Mouse (Mus musculus) heart, postnatal 14 days (tissue): Measurements from ENCODE around the gene Sccpdh. TPM values are rescaled to one million over a fixed set of nuclear protein-coding genes. Genes with fewer than 3 reads are reported as not detected.
"Not testable (repeated sequence)": the region's sequence is repeated elsewhere in the genome, so short reads cannot be mapped to it uniquely, and the experiment has no call there.

Source experiments
- DNase-seq, 2 experiments: peaks; one replicate each; pipeline ENCODE4 v3.0.0; 2021 to 2022
- intact Hi-C: fragments of 180-260 bp; cut with DNase I; formaldehyde crosslinking; loops from one replicate; pipeline ENCODE4 v1.15.1; 2025
- long read RNA-seq, 2 experiments: library from polyadenylated mRNA; stranded (forward); transcript quantifications; one replicate each; pipeline ENCODE4 v2.0.0; 2021
- total RNA-seq, 2 experiments: library from RNA; stranded (reverse); gene quantifications; 2 replicates each; pipeline ENCODE4 v1.2.3; 2021

Sccpdh gene
- total RNA-seq = 10 to 100 TPM; 61.0 to 65.4 TPM
- long read RNA-seq, experiment 1, transcript Sccpdh-201 (12 exons, 1,948 nt) = major isoform, 188 of 194 reads
- long read RNA-seq, experiment 1, partial matches to known transcripts = 1 of 194 reads
- long read RNA-seq, experiment 1, other reads (novel, unspliced or antisense) = 5 of 194 reads
- long read RNA-seq, experiment 2, transcript Sccpdh-201 (12 exons, 1,948 nt) = major isoform, 160 of 169 reads
- long read RNA-seq, experiment 2, partial matches to known transcripts = 1 of 169 reads
- long read RNA-seq, experiment 2, other reads (novel, unspliced or antisense) = 8 of 169 reads

DNA sequence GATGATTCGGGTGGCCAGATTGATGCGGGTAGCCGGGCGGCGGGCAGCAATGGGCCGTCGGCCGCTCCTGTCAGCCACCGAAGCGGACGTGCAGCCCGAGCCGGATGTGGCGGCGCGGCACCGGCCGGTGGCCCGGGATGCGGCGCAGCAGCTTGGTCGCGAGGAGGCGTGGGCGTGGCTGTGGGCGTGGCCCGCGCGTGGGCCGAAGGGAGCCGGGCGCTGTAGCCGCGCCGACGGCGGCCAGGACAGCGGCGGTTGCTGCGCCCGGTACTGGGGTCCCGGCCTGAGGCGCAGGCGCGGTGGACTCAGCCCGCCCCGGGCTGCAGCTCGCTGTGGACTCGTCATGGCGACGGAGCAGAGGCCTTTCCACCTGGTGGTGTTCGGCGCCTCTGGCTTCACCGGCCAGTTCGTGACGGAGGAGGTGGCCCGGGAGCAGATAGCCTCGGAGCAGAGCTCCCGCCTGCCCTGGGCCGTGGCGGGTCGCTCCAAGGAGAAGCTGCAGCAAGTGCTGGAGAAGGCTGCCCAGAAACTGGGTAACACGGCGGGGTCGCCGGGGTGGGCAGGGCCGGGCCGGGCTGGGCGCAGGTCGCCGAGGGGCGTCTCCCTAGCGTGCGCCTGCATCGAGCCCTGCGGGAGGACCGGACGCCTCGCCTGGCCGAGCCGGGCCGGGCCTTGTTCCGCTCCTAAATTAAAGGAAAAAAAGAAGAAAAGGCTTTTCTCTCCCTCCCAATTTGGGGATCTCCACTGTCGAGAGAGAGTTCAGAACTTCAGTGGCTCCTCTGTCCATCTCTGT lies at the start of gene Sccpdh:
Gene Sccpdh (plus strand): TSS at position 198 of the 793 bp plus-strand sequence.
- intact Hi-C loops = no loop called here
- DNase-seq = peak; percentile 93

DNA sequence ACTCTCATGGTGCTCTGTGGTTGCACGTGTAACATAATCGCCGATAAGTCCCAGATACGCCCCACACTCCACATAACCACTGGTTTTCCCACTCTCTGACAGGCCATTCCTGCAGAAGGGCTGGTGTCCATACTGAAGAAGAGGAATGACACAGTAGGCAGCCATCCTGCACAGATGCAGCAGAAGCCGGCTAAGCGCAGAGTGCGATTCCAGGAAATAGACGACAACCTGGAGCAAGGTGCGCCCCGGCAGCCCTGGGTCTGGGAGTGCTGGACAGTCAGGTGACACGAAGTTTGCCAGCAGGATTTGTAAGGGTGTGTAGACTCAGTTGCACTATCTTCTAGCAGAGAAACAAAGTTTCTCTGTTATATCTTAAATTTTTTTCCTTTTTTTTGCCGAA lies 45.3 kb upstream of the Sccpdh start:
- no peak for DNase-seq
- intact Hi-C loops = no loop called here

DNA sequence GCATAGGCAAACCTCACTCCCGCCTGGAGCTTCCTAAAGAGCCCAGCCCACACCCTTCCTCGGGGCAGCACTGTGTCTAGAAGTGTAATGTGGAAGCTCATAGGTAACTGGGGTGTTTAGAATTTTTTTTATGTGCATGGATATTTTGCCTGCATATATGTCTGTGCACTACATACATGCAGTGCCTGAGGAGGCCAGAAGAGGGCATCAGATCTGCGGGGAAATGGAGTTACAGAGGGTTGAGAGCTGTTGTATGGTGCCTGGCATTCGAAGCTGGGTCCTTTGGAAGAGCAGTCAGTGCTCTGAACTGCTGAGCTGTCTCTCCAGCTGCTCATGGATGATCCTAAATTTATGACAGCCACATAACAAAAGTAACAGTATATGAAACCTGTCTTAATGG lies 44.4 kb upstream of the Sccpdh start:
- DNase-seq = peak; percentile 38 to 58
- intact Hi-C loops = loop anchor here (2.0 kb wide), 2 partner anchors 77 to 121 kb away; partner anchors contain the start of genes Cnst and Tfb2m

DNA sequence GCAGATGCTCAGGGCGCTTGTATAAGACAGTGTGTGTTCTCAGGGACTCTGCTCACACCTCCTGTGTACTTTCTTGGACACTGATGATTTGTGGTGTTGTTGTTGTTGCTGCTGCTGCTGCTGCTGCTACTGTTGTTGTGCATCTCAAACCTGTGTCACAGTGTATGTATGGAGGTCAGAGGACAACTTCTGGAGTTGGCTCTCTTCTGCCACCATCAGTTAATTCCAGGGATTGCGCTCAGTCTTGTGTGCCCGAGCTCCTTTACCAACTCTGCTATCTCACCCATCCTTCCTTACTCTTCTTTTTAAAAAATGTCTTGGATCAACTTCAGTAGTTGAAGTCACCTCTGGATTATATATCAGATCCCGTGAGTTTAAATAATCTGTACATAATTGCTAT lies 43.7 kb upstream of the Sccpdh start:
- DNase-seq = peak; percentile 57 to 73
- intact Hi-C loops = loop anchor here (2.0 kb wide), 2 partner anchors 78 to 122 kb away; partner anchors contain the start of genes Cnst and Tfb2m

DNA sequence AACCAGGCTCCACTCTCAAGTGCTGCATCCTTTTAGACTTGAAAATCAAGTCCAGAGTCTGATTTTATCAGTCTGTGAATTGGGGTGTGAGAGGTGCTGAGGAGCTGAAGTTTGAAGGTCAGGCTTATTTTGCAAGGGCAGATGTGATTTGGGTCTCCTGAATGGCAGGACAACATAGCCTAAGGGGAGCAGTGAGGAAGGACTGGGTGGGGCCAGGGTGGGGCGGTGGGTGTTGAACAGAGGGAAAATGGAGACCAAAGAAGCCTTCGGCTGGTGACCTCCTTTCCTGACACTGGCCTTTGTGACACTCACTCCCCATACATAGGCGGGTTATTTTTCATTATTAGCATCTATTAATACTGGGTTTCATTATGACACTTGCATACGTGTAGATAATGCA lies 40.2 kb upstream of the Sccpdh start:
- no peak for DNase-seq
- intact Hi-C loops = no loop called here

DNA sequence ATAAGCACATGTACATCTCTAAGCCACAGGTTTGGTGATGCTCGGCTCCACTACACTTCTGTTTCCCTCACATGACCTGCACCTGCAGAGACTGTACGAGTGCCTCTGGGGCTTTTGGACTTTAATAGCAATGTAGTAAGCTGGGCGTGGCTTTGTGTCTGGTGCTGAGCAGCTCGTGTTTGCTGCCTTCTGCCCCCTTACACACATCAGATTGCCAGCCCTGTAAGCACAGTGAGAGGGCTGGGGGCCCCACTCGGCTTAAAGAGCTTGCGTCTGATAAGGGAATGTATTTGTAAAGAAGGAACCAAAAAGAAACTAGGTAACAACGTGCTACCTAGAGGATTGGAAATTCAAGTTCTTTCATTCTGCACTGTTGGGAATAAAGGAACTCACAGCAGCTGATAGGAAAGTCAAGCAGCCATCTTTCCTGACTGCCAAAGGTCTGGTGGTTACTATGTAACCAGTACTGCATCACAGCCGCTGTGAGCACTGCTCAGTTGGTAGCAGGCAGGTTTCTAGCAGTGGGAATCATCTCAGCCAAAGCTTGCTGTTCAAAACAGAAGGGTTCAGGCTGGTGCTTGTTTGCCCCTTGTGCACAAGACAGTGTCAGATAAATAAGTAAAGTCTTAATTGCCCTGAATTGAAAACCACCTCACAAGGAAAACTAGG lies 39.4 kb upstream of the Sccpdh start:
- intact Hi-C loops = no loop called here
- DNase-seq = no peak

DNA sequence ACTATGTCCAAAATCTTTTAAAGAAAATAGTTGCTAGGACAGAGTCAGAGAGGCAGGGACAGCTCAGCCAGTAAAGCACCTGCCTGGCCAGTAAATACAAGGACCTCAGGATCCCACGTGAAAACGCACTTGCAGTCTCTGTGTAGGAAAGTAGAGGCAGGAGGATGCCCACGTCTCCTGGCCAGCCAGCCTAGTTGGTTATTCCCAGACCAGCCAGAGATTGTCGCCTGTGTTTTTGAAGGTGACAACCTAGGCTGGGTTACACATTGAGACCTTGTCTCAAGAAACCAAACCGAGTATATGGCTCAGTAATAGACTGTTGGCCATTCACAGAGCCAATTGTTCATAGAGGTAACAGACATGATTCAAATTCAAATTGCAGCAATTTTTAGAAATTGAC lies 38.7 kb upstream of the Sccpdh start:
- no peak for DNase-seq
- intact Hi-C loops = no loop called here

DNA sequence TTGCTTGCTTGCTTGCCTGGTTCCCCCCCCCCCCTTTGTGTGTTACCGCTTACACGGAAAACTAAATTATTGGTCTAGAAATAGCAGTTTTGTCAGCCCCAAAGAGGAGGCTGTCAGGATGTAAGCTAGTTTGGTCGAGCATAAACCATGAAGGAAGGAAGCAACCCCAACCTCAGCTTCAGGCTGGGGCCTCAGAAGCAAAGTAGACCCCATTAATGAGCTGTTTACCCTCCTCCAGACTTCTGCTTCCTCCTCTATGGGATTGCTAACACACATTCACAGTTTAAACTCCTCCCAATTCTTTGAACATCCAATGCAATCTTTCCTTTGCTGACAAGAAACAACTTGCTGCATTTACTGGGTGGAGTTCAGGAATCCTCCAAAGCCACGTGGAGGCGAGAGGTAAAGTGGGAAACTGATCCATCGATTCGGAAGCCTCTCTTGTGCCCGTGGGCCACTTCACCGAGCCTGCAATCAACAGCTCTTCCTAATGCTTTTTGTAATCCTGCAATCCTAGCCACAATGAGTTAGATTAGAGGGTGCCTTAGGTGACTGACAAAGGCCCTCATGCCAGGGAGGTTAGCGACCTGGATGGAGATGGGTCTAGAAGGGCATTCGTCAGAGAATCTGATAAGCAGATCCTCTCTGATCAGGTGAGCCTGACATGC lies 35.1 kb upstream of the Sccpdh start:
- intact Hi-C loops = no loop called here
- no peak for DNase-seq

DNA sequence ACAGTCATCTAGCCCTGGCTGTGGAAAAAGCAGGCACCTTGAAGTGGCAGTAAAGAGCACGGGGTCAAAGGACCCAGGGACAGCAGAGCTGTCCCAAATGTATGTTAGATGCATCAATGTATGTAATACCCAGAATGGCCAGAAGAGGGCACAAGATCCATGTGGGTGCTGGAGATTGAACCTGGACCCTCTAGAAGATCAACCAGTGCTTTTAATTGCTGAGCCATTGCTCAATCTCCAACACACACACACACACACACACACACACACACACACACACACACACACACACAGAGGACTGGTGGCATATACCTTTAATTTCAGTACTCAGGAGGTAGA lies 34.6 kb upstream of the Sccpdh start:
- intact Hi-C loops = no loop called here
- DNase-seq = peak in 1 of 2 experiments; percentile 43

DNA sequence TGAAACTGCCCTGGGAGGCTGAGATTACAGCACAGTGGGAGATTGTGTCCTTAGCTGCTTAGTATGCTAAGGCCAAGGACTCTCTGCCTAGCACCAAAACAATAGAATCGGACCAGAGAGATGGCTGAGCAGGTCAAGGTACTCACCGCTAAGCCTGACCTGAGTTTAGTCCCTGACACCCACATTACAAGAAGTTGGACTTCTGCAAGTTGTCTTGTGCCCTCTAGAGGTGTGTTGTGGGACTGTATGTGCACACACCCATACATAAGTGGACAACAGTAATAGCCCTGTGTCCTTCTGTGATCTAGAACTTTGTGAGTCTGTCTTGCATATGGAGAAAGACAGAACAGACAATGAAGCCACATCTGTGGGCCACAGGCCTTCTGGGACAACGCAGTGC lies 33.9 kb upstream of the Sccpdh start:
- DNase-seq = no peak
- intact Hi-C loops = no loop called here

DNA sequence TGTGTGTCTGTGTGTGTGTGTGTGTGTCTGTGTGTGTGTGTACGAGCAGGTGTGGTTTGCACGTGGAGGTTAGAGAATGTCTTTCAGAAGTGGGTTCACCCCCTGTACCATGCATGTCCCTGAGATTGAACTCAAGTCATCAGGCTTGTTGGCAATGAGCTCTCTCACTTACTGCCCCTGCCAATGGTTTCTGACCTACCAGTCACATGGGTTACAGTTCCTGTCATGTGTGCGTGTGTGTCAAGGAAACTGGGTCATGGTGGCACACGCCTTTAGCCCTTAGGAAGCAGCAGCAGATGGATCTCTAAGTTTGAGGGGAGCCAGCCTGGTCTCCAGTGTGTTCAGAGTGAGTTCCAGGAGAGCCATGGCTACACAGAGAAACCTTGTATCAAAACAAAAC lies 25.3 kb upstream of the Sccpdh start:
- intact Hi-C loops = loop anchor here (10.0 kb wide), 2 partner anchors 92 to 202 kb away; no protein-coding TSS in a partner anchor
- no peak for DNase-seq

DNA sequence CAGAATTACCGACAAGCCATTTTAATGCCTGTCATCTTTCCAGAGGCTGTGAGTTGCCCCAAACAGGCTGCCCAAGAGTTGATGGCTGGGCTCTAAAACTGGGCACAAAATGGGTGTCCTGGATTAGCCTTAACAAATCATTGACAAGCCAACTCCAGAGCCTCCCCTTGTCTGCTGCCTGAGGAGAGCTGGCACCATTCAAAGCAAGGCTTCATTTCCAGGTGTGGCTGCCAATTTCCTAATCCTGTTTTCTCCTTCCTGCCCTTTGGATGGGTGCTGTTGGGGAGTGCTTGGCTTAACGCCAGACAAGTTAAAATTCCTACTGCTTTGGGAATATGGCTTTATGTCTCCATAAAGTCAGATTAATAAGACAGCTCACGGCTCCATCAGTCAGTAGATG lies 23.9 kb upstream of the Sccpdh start:
- DNase-seq = peak in 1 of 2 experiments; percentile 40
- intact Hi-C loops = loop anchor here (10.0 kb wide), 2 partner anchors 91 to 201 kb away; no protein-coding TSS in a partner anchor

DNA sequence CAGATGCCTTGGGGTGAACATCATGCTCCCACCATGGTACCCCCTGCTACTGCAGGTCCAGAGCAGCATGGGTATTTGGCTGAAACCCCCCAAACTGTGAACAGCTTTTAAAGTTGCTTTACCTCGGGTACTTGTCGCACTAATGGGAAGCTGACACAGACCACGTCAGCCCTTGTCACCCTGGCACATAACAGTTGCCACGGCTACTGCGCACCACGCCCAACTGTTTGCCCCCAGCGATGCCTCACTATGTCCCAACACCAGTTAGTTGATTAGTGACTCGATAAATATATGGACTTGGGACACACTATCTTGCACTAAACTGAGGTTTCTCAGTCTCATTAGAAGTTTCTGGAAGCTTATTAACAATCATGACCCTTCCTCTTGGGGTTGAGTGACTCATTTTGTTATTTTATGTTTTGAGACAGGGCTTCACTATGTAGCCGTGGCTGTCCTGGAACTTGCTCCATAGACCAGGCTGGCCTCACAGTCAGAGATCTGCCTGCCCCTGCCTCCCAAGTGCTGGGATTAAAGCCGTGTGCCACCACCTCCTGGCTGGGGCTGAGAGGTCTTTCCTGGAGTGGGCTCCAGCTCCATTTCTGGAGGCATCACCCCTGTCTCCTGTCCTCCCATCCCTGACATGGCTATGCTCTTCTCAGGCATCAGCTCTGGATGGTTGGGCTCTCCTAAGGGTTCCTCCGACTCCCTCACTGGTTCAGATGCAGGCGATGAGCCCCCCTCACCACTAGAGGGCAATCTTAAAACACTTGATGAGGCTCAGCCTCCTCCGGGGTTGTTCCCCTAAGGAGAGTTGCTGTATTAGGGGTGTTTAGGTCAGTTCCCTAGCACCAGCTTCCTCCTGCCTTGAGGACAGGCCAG lies 22.7 kb upstream of the Sccpdh start:
- intact Hi-C loops = loop anchor here (10.0 kb wide), 2 partner anchors 89 to 199 kb away; no protein-coding TSS in a partner anchor
- DNase-seq = peak; percentile 71 to 84

DNA sequence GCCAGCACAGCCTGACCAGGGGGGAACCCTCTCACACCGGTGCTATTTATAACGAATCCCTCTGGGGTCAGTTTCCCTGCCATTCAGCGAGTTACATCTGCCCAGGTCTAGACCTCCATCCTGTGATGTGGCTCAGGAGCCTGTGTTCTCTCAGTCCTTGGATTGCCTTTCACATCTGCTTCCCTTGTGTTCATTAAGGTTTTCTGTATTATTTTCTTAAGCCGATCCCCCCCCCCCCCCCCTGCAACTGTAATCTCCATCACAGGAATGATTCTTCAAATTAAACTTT lies 22.1 kb upstream of the Sccpdh start:
- intact Hi-C loops = loop anchor here (10.0 kb wide), 2 partner anchors 89 to 199 kb away; no protein-coding TSS in a partner anchor
- no peak for DNase-seq

DNA sequence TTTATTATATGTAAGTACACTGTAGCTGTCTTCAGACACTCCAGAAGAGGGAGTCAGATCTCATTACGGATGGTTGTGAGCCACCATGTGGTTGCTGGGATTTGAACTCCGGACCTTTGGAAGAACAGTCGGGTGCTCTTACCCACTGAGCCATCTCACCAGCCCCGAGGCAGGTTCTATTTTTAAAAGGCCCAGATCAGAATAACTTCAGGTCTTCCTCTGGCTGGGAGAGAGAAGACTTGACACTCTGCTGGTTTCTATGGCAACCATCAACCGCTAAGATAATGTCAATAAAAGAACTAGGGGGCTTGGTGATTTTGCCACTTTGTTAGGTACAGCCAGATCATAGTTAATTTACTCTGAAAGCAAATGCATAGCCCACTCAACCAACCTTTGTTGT lies 19.3 kb upstream of the Sccpdh start:
- DNase-seq = not testable (repeated sequence)
- intact Hi-C loops = loop anchor here (1.0 to 10.0 kb wide), 3 partner anchors 18 to 196 kb away; no protein-coding TSS in a partner anchor

DNA sequence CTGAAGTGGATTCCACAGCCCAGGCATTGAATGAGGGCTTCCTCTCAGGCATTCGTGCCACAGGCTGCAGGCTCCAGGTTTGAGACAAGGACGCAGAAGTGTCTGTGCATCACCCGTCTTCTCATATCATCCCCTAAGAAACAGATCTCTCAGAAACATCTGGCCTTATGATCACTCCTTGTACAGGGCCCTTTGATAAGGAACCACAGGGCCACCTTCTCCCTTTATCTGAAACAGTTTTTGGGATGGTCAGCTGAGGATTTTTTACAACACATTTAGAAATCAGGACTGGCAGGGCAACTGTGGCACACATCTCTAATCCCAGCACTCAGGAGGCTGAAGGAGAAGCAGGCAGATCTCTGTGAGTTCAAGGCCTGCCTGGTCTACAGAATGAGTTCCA lies 18.7 kb upstream of the Sccpdh start:
- DNase-seq = no peak
- intact Hi-C loops = loop anchor here (1.0 to 10.0 kb wide), 3 partner anchors 17 to 195 kb away; no protein-coding TSS in a partner anchor

DNA sequence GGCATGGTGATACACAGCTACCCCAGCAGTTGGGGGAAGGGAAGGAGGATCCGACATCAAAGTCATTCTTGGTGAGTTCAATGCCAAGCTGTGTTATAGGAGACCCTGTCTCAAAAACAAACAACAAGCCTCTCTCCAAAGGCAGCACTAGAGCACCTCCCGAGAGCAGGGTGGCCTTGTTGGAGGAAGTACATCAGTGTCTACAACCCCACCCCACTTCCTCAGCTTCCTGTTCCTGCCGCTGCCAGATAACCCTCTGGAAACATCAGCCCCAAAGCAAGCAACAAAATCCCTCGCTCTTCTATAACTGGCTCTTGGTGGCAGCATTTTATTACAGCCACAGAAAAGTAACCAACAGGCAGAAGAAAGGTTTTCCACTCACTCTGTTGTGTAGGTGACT lies 17.7 kb upstream of the Sccpdh start:
- no peak for DNase-seq
- intact Hi-C loops = no loop called here

DNA sequence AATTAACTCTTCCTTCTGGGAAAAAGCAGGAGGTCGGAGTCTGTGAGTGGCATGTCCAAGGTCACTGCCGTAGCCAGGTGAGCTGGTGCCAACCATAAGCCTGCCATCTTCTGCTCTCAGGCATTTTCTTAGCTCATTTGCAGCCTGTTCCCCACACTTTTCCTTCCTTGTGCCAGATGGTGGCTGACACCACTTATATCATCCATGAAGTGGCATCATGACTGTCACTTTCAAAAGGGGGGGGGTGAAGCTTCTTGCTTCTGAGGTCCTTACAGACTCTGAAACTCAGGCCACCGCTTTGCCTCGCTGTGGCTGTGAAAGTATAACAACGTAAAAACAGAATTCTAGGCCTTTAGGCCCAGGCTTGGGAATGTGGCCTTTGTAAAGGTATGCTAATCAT lies 16.8 kb upstream of the Sccpdh start:
- intact Hi-C loops = no loop called here
- no peak for DNase-seq

DNA sequence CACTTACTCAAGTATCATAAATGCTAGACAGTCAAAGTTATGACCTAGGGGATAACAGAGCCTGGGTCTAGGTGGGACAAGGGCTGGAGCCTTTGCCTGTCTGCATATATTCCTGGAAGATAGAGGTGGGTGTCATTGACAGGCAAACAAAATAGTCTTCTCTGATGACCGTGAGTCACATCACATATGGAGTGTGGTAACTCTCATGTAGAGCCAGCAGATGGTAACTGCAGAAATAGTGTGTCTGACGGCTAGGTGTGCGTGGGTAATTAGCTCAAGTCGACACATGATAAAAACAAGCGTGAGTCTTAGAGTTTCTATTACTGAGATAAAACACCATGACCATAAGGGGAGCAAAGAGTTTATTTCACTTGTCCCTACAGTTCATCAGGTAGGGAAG lies 4.9 kb upstream of the Sccpdh start:
- intact Hi-C loops = no loop called here

More for the DNA sequence above, 4.9 kb upstream of the Sccpdh start:
- DNase-seq = no peak
